Mouse (Mus musculus) left cerebral cortex, postnatal 4 days (tissue): Measurements from ENCODE around the gene Omd. TPM values are rescaled to one million over a fixed set of nuclear protein-coding genes. Genes with fewer than 3 reads are reported as not detected.

ENCODE experiments used
- DNase-seq: peaks from one replicate; pipeline ENCODE4 v3.0.0-alpha.2; 2022
- intact Hi-C: fragments of 180-260 bp; cut with DNase I; formaldehyde crosslinking; loops from one replicate; pipeline ENCODE4 v1.15.1; 2025
- total RNA-seq, 2 experiments: library from RNA; stranded (reverse); gene quantifications; 2 replicates each; pipeline ENCODE4 v1.2.3; 2021

The Omd gene
- total RNA-seq, 2 experiments from 2014 or later = 1.2 to 1.4 TPM

DNA sequence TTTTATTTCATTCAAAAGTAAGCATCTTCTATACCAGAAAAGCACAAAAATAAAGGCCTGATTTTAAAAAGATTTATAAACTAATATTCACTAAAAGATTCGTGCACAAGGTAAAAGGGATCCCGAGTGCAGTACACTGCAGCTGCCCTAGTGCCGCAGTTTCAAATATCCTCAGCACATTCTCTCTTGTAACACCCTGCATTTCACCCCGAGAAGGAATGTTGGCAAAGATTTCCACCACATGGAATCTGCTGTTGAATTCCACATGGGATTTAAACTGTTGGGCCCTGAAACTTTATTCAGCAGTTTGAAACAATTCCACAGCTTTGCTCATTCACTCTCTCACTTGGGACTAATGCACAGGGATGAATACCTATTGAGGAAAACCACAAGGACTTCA is 25.5 kb downstream of the Omd start, which contains the start of gene Ogn:
Gene Ogn, plus strand, starts transcription at position 333 of the 400 bp plus-strand sequence.
- no peak for DNase-seq

DNA sequence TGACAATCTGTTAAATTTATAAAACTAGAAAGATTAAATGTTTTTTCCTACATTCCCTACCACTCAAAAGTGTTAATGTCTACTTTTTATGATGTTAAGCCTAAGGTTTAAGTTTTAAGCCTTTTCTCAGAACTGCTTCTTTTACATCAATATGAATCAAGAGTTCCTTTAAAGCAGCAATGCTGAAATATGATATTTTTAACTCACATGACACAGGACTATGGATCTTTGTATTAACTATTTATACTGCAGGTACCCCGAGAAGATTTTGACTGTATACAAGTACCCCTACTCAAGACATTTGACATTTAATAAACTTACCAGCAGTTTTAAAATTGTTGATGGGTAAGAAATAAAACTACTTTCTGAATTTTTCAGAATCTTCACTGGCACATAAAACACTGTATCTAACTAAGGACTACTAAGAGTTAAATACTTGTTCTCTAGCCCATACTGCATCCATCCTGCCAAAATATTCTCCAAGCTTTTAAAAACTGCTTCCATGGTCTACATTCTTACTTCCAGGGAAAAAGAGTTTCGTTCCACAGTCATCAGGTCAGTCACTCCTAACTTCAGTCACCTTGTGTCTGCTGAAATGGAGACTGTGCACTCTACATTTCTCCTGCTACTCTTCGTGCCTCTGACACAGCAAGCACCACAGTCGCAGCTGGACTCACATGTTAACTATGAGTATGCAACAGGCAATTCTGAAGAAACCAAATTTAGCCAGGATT is 26.5 kb downstream of the Omd start:
- intact Hi-C loops = no loop called here
- no peak for DNase-seq

More for the DNA sequence above, 25.5 kb downstream of the Omd start, which contains the start of gene Ogn:
- intact Hi-C loops = no loop called here

GRCm38 (mm10) chr13:49617021-49617420 is 34.8 kb downstream of the Omd start:
- no peak for DNase-seq
- intact Hi-C loops = no loop called here

DNA sequence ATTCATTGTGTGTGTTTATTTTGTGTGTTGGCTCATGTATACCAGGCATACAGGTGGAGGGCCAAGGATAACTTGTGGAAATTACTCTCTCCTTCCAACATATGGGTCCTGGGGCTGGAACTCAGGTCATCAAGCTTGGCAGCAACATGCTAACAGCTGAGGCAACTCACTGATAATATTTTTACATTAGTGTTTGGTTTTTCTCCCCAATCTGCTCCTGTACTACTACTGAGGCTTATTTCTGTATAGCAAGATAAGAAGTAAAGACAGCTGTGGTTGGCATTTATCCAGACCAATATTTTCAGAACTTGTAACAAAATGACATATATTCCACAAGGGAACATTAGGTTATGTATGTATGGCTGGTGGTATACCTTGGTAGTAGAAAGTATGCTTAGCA is 36.1 kb downstream of the Omd start:
- intact Hi-C loops = no loop called here

GRCm38 (mm10) chr13:49623216-49623615 is 41.0 kb downstream of the Omd start:
- DNase-seq = no peak
- intact Hi-C loops = no loop called here

More for the DNA sequence above, 36.1 kb downstream of the Omd start:
- no peak for DNase-seq

- no peak for DNase-seq
- intact Hi-C loops = no loop called here
These were observed 45.9 kb downstream of the Omd start for GRCm38 (mm10) chr13:49628167-49628566.

GRCm38 (mm10) chr13:49629076-49629475 is 46.8 kb downstream of the Omd start:
- intact Hi-C loops = no loop called here
- no peak for DNase-seq

- DNase-seq = no peak
- intact Hi-C loops = no loop called here
These were observed 57.7 kb downstream of the Omd start for GRCm38 (mm10) chr13:49639965-49640364.

Other genes starting within 250 kb of the Omd start
- 10 to 100 TPM; 56.6 to 57.2 TPM for gene Bicd2, start 240.9 kb upstream of the Omd start, total RNA-seq
- 10 to 100 TPM; 12.7 to 12.8 TPM for gene Ippk, start 161.2 kb upstream of the Omd start, total RNA-seq
- gene Tes3-ps, start 89.1 kb upstream of the Omd start, total RNA-seq = 1 to 10 TPM; 2.4 to 2.8 TPM
- gene Ecm2, start 77.7 kb upstream of the Omd start, total RNA-seq = 1 to 10 TPM; 1.7 to 1.9 TPM
- gene Aspn, start 38.0 kb upstream of the Omd start, total RNA-seq = 1 to 10 TPM in 1 of 2 experiments, under 1 TPM in 1; 0.89 to 1.1 TPM
- 10 to 100 TPM; 11.3 to 11.4 TPM for gene Ogn, start 25.6 kb downstream of the Omd start, total RNA-seq
- 1 to 10 TPM; 2.5 to 3.0 TPM for gene Cenpp, start 70.3 kb downstream of the Omd start, total RNA-seq
- gene Nol8, start 70.6 kb downstream of the Omd start, total RNA-seq = 10 to 100 TPM; 29.2 to 29.3 TPM
- 10 to 100 TPM; 83.6 to 90.5 TPM for gene Iars, start 99.6 kb downstream of the Omd start, total RNA-seq
- gene Gm30302, start 216.5 kb downstream of the Omd start, total RNA-seq = not detected